Mouse (Mus musculus): ENCODE measurements around the gene Arx. TPM values are rescaled to one million over a fixed set of nuclear protein-coding genes. Genes with fewer than 3 reads are reported as not detected.

The Arx gene
- polyA plus RNA-seq, 1 experiment, result not detected

DNA sequence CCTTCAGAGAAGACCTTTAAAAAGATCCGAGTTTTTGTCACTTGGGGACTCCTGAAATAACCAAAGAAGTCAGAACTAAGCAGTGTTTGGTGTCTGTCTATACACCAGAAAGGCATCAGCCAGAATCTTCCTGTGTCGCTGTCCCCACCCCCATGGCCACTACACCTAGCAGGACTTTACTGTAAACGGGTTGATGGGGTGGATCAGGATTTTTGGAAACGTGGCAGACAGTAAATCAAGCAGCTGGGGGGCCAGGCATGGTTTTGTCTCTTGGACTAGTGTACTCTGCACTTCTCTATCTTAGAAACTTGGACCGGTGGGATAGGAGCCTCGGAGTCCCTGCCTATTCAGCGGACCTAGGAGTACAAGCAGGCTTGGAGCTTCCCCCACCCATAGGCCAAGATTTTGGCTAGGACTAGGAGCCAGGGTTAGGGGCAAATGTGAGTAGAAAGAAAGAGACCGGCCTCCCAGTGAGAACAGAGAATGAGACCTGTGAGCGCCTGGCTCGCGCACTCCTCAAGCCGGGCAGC, 3.7 kb downstream of the Arx start:
- TF ChIP-seq POLR2A (IDR thresholded peaks at IDR 0.05; ENCODE audit: insufficient read depth, low read depth, low read length) (no peak), CTCF (IDR thresholded peaks at IDR 0.05; ENCODE audit: insufficient read depth, low read depth, low read length) (no peak)
- WGBS, result 18% methylated on average over 12 of the region's 12 CpGs
- Histone ChIP-seq H3K4me3 (ENCODE audit: insufficient read depth, low read depth, low read length) (peak overlapping the region; percentile 86), H3K4me1 (ENCODE audit: control insufficient read depth, insufficient read depth, low read length) (peaks cover 2% of the 10 kb centered on the region; the same call in 1 of the 2 replicates), H3K27ac (ENCODE audit: insufficient read depth, low read depth, low read length) (peak overlapping the region; percentile 92)

DNA sequence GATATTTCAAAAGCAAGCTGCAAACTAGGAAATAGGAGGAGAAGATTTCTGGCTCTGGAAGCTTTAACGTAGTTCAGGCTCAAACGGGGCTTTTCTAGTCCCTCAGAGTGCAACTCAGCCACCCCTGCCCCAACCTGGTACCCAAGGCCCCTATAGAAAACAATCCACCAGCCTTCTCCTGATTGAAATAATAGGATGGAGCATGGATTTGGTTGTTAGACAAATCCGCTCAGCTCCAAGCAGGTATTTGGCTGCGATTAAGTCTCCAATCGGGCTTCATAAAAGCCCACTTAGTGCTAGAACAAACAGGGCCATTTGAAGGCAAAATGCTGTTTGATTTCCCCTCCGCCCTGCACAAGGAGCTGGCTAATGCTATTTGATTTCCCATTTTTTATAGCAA, 5.8 kb downstream of the Arx start:
- peak overlapping the region; percentile 43 for H3K4me3 ChIP-seq (ENCODE audit: insufficient read depth, low read depth, low read length)
- H3K4me1 ChIP-seq (ENCODE audit: control insufficient read depth, insufficient read depth, low read length), result peaks cover 4% of the 10 kb centered on the region; the same call in 1 of the 2 replicates
- WGBS, result 14% methylated on average over 6 of the region's 6 CpGs
- peak overlapping the region; percentile 90 for H3K27ac ChIP-seq (ENCODE audit: insufficient read depth, low read depth, low read length)
- TF ChIP-seq CTCF (IDR thresholded peaks at IDR 0.05; ENCODE audit: insufficient read depth, low read depth, low read length) (no peak), POLR2A (IDR thresholded peaks at IDR 0.05; ENCODE audit: insufficient read depth, low read depth, low read length) (no peak)

DNA sequence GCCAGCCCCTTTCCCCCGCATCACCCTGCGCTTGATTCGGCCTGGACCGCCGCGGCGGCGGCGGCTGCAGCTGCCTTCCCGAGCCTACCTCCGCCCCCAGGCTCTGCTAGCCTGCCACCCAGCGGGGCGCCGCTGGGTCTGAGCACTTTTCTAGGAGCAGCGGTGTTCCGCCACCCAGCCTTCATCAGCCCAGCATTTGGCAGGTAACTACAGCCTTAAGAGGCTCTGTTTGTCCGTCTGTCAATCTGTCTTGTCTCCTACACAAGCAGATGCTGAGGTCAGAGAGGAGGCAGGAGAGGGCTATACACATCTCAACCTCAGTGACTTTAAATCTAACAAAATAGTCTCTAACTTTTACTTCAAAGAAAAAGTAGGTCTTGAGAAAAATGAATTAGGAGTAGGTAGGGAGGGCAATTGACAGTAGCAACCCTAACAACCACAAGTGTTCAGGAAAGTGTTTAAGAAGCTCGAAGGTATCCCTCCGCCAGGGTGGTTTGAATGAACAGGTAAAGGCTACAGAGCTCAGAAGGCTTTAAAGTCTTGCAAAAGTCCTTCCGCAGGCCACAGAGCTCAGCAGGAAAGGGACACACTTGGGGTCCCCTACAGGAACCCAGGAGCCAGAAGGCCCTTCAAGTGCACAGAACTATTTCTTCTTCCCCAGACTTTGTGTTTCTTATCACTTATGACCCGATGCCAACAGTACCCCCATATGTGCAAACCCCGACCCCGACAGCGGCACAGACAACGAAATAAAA, 8.7 kb downstream of the Arx start:
- H3K27ac ChIP-seq (ENCODE audit: insufficient read depth, low read depth, low read length), result peak overlapping the region; percentile 87
- H3K4me3 ChIP-seq (ENCODE audit: insufficient read depth, low read depth, low read length), result peak overlapping the region; percentile 38
- WGBS, result 20% methylated on average over 25 of the region's 25 CpGs
- peaks cover 10% of the 10 kb centered on the region; the same call in 1 of the 2 replicates for H3K4me1 ChIP-seq (ENCODE audit: control insufficient read depth, insufficient read depth, low read length)
- TF ChIP-seq POLR2A (IDR thresholded peaks at IDR 0.05; ENCODE audit: insufficient read depth, low read depth, low read length), result no peak
- no peak for TF ChIP-seq CTCF (IDR thresholded peaks at IDR 0.05; ENCODE audit: insufficient read depth, low read depth, low read length)

DNA sequence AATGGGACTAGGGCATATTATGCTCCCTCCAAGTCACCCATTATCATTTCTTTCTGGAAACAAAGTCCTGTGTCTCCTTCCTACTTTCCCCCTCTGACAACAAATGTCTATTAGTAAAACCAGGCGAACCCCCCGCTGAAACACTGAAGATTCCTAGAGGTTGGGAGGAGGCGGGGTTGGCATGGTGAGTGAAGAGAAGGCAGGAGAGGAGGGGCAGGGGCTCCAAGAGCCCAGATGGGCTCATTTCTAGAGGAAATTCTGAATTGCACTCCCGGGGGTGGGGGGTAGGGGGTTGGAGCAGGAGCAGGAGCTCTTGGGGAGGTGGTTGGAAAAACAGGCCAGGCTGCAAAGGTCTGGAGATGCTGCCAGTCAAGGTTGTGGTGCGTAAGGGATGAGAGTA, 9.6 kb downstream of the Arx start:
- Histone ChIP-seq H3K4me1 (ENCODE audit: control insufficient read depth, insufficient read depth, low read length) (peaks cover 10% of the 10 kb centered on the region; the same call in 1 of the 2 replicates), H3K27ac (ENCODE audit: insufficient read depth, low read depth, low read length) (peak overlapping the region; percentile 99), H3K4me3 (ENCODE audit: insufficient read depth, low read depth, low read length) (peak overlapping the region; percentile 40)
- WGBS, result 17% methylated on average over 5 of the region's 5 CpGs
- TF ChIP-seq POLR2A (IDR thresholded peaks at IDR 0.05; ENCODE audit: insufficient read depth, low read depth, low read length) (no peak), CTCF (IDR thresholded peaks at IDR 0.05; ENCODE audit: insufficient read depth, low read depth, low read length) (no peak)

DNA sequence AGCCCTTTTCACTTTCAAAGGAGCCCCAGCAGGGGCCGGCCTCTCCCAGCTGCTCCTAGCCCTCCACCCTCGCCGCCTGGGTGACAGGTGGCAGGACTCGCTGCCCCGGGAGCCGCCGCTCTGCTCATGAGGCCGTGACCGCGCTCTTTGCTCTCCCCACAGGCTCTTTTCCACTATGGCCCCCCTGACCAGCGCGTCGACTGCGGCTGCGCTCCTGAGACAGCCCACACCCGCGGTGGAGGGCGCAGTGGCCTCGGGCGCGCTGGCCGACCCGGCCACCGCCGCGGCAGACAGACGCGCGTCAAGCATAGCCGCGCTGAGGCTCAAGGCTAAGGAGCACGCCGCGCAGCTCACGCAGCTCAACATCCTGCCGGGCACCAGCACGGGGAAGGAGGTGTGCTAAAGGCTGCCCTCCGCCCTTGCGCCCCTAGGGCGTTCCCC, 10.8 kb downstream of the Arx start:
- Histone ChIP-seq H3K27ac (ENCODE audit: insufficient read depth, low read depth, low read length) (peak overlapping the region; percentile 99), H3K4me1 (ENCODE audit: control insufficient read depth, insufficient read depth, low read length) (peaks cover 10% of the 10 kb centered on the region; the same call in 1 of the 2 replicates), H3K4me3 (ENCODE audit: insufficient read depth, low read depth, low read length) (peak overlapping the region; percentile 40)
- TF ChIP-seq POLR2A (IDR thresholded peaks at IDR 0.05; ENCODE audit: insufficient read depth, low read depth, low read length), result no peak
- WGBS, result 13% methylated on average over 39 of the region's 40 CpGs

DNA sequence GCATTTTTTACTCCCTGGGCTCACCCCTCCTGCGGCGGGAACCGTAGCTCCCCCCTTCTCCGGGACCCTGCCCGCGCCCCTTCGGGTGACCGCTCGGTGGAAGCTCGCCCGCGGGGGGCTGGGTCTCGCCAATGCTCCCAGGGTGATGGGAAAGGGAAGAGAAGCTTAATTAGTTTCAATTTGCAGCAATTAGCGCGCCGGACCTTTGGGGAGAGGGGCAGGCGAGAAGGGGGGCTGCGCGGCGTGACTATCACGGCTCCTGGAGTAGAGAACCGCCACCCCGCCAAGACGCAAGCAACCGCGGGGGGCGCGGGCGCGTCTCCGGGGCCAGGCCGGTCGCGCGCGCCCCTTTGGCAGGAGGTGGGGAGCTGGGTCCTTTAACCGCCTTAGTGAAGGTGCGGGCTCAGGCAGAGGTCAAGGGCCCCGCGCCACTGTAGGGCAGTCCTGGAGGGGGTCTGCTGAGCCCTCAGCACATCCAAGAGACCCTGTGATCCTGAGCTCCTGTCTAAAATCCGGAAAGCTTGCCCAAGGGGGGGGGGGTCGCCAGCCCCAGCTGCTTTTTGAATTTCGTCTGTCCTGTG, 12.9 kb downstream of the Arx start:
- WGBS, result 15% methylated on average over 41 of the region's 43 CpGs
- H3K27ac ChIP-seq (ENCODE audit: insufficient read depth, low read depth, low read length), result peak overlapping the region; percentile 88
- H3K4me1 ChIP-seq (ENCODE audit: control insufficient read depth, insufficient read depth, low read length), result peaks cover 10% of the 10 kb centered on the region; the same call in 1 of the 2 replicates
- TF ChIP-seq POLR2A (IDR thresholded peaks at IDR 0.05; ENCODE audit: insufficient read depth, low read depth, low read length) (no peak), CTCF (IDR thresholded peaks at IDR 0.05; ENCODE audit: insufficient read depth, low read depth, low read length) (no peak)
- H3K4me3 ChIP-seq (ENCODE audit: insufficient read depth, low read depth, low read length), result peak overlapping the region; percentile 50

DNA sequence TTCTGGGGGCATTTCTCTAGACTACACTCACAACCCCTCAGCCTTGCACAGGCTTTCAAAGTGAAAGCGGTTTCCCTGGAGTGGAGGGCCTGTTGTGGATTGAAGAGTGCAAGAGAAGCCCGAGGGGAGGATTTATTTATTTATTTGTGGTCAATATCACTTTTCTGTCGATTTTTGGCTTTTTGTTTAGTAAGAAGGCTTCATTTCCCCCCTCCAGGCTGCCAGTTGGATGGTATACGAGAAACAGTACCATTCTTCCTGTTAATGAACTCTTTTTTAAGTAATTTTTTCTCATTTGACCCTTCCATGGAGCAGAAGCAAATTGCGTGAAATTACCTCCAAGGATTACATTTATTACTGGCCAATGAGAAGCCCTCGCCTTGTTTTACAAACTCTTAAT, 13.5 kb downstream of the Arx start:
- 45% methylated on average over 6 of the region's 6 CpGs for WGBS
- peak overlapping the region; percentile 88 for H3K27ac ChIP-seq (ENCODE audit: insufficient read depth, low read depth, low read length)
- TF ChIP-seq CTCF (IDR thresholded peaks at IDR 0.05; ENCODE audit: insufficient read depth, low read depth, low read length) (no peak), POLR2A (IDR thresholded peaks at IDR 0.05; ENCODE audit: insufficient read depth, low read depth, low read length) (no peak)
- H3K4me1 ChIP-seq (ENCODE audit: control insufficient read depth, insufficient read depth, low read length), result peaks cover 10% of the 10 kb centered on the region; the same call in 1 of the 2 replicates
- H3K4me3 ChIP-seq (ENCODE audit: insufficient read depth, low read depth, low read length), result peak overlapping the region; percentile 50; the same call in 1 of the 2 replicates

DNA sequence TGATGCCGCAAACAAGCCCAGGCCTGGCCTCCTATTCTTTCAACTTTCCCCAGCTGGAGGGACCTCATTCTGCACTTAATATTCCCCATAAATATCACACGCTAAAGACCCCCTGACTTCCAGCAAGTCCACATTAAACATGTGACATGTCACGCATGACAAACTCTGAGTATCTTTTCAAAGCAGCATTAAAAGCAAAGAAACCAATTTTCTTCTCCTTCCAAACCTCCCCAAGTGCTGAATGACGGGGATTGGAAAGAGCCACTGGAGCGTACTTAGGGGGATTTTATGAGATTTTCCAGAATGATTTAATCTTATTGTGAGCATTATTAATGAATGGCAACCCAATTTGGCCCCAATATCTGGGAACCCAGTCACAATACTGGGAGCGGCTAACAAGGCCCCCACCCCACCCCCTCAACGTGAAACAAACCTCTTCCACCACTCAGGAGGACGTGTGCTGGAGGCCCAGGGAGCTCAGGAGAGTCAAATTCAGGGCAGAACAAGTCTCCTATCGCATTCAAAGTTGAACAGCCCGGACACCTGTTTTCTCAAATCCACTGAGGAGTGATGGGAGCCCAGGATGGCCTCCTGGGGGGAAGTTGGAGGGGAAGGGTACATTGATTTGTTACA, 14.1 kb downstream of the Arx start:
- Histone ChIP-seq H3K4me3 (ENCODE audit: insufficient read depth, low read depth, low read length) (no peak overlapping the region), H3K27ac (ENCODE audit: insufficient read depth, low read depth, low read length) (no peak overlapping the region), H3K4me1 (ENCODE audit: control insufficient read depth, insufficient read depth, low read length) (peaks cover 10% of the 10 kb centered on the region; the same call in 1 of the 2 replicates)
- TF ChIP-seq POLR2A (IDR thresholded peaks at IDR 0.05; ENCODE audit: insufficient read depth, low read depth, low read length) (no peak), CTCF (IDR thresholded peaks at IDR 0.05; ENCODE audit: insufficient read depth, low read depth, low read length) (no peak)
- WGBS, result 62% methylated on average over 10 of the region's 10 CpGs

Measured in olfactory bulb, adult 2 months (tissue).